Mouse (Mus musculus): ENCODE measurements around the gene Pou2f3.

Gene Pou2f3

DNA sequence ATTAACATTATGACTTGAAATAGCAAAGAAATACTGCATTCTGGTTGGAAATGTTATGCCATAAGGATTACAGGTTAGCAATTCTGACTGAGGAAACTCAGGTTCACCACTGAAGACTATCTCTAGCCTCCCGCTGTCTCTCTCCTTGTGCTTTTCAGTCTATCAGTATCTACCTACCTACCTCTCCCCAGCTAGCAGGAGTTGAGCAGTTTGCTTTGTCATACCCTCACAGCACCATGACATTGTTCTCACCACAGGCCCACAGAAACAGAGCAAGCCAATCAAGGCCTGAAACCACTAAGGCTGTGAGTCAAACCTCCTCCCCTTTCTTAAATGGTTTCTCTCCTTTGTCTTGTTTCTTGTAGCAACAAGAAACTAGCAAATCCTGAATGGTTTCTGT lies 135.6 kb downstream of the Pou2f3 start:
- DNase-seq (ENCODE audit: low spot score): no peak

Data from layer of hippocampus, adult 11-12 months (tissue).